Mouse (Mus musculus): Measurements from ENCODE around the gene Lrrc74b.
"Not testable (repeated sequence)": the region's sequence is repeated elsewhere in the genome, so short reads cannot be mapped to it uniquely, and the experiment has no call there.

The Lrrc74b gene

GRCm38 (mm10) chr16:17553910-17554685 is 6.9 kb downstream of the Lrrc74b start:
- no peak for DNase-seq (ENCODE audit: low read depth in 1 of 2, low spot score in 2 of 2)

- no peak for DNase-seq (ENCODE audit: low read depth in 1 of 2, low spot score in 2 of 2)
Observed at GRCm38 (mm10) chr16:17552837-17553236, 8.2 kb downstream of the Lrrc74b start.

GRCm38 (mm10) chr16:17542632-17543031 is 18.4 kb downstream of the Lrrc74b start:
- no peak for DNase-seq (ENCODE audit: low read depth in 1 of 2, low spot score in 2 of 2)

- no peak for DNase-seq (ENCODE audit: low read depth in 1 of 2, low spot score in 2 of 2)
Observed at GRCm38 (mm10) chr16:17536584-17536983, 24.5 kb downstream of the Lrrc74b start.

GRCm38 (mm10) chr16:17532676-17533329 is 28.2 kb downstream of the Lrrc74b start:
- no peak for DNase-seq (ENCODE audit: low read depth in 1 of 2, low spot score in 2 of 2)

DNA sequence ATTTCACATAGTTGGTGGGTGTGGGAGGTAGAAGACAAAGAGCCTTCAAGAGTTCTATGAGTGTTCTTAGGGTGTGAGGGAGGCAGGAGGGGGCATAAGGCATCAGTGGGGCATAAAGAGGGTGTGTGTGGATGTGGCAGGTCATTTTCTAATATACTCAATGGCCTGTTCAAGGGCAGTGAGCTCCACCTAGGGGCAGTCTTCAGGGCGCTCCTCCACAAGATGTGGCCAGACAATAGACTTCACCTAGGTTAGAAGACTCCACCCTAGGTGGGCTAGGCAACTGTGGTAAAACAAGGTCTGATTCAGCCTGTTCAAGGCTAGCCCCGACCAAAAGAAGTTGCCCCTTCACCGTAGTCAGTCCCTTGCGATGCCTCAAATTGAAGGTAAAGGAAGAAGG is 28.8 kb downstream of the Lrrc74b start:
- DNase-seq (ENCODE audit: low read depth in 1 of 2, low spot score in 2 of 2): no peak

GRCm38 (mm10) chr16:17530640-17531288 is 30.3 kb downstream of the Lrrc74b start, which contains the start of gene Thap7:
Gene Thap7, minus strand, starts transcription at chr16:17531136.
- peak; percentile 93 to 95 for DNase-seq (ENCODE audit: low read depth in 1 of 2, low spot score in 2 of 2)

- DNase-seq (ENCODE audit: low read depth in 1 of 2, low spot score in 2 of 2): no peak
Observed at GRCm38 (mm10) chr16:17529981-17530586, 31.0 kb downstream of the Lrrc74b start.

DNA sequence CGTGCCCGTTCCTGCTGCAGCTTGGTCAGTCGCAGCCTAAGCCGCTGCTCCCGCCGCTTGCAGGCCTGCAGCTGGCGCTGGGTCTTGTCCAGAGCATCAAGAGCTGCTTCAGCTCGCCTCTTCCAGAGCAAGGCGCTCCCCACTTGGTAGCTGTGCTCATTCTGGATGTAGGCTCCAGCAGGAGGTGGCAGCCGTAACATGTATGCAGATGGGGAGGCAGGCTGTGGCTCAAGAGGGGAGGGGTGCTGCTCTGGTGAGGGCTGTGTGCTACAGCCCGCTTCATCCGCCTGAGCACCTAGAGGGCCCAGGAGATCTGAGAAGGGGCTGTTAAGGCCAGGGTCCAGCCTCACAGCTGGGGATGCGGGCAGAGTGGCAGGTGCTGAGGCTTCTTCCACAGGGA is 32.8 kb downstream of the Lrrc74b start:
- no peak for DNase-seq (ENCODE audit: low read depth in 1 of 2, low spot score in 2 of 2)

- no peak for DNase-seq (ENCODE audit: low read depth in 1 of 2, low spot score in 2 of 2)
Observed at GRCm38 (mm10) chr16:17527606-17528005, 33.4 kb downstream of the Lrrc74b start.

- DNase-seq (ENCODE audit: low read depth in 1 of 2, low spot score in 2 of 2): no peak
Observed at GRCm38 (mm10) chr16:17526223-17526622, 34.8 kb downstream of the Lrrc74b start.

- no peak for DNase-seq (ENCODE audit: low read depth in 1 of 2, low spot score in 2 of 2)
Observed at GRCm38 (mm10) chr16:17525524-17525923, 35.5 kb downstream of the Lrrc74b start.

- DNase-seq (ENCODE audit: low read depth in 1 of 2, low spot score in 2 of 2): no peak
Observed at GRCm38 (mm10) chr16:17524156-17524555, 36.9 kb downstream of the Lrrc74b start.

DNA sequence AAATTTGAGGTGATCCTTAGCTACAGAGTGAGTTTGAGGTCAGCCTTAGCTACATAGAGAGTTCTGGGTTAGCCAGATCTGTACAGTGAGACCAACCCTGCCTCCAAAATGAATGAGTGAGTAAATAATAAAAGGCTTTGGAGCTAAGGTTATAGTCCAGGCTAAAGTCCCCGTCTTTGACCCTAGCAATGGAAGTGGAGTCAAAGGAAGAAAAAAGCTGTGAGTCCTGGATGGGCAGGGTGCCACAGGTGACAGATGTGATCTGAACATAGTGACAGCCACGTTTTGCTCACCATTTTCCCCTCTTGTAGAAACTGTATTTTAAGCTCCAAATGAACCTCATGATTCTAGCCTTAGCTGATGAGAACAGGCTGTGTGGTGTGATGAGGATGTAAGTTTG is 42.1 kb downstream of the Lrrc74b start:
- DNase-seq (ENCODE audit: low read depth in 1 of 2, low spot score in 2 of 2): no peak

- no peak for DNase-seq (ENCODE audit: low read depth in 1 of 2, low spot score in 2 of 2)
Observed at GRCm38 (mm10) chr16:17511431-17511830, 49.6 kb downstream of the Lrrc74b start.

GRCm38 (mm10) chr16:17510686-17511085 is 50.4 kb downstream of the Lrrc74b start:
- DNase-seq (ENCODE audit: low read depth in 1 of 2, low spot score in 2 of 2): no peak

- no peak for DNase-seq (ENCODE audit: low read depth in 1 of 2, low spot score in 2 of 2)
Observed at GRCm38 (mm10) chr16:17510143-17510542, 50.9 kb downstream of the Lrrc74b start.

DNA sequence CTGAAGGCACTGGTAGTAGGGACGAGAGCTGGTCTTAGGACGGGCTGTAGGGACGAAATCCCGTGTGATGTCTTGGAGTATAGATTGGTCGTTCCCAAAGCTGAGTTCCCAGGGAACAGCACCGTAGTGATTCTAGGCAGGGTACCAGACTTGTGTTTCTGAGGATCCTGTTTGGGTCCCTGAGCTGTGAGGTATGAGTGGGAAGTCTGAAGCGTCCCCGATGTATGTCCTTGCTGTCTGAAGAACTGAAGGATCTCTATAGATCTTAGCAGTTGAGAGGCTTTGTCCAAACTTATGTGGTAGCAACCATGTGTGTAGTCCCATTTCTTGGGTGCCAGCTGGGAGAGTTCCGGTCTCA is 51.8 kb downstream of the Lrrc74b start:
- no peak for DNase-seq (ENCODE audit: low read depth in 1 of 2, low spot score in 2 of 2)

GRCm38 (mm10) chr16:17508546-17509239 is 52.4 kb downstream of the Lrrc74b start, which contains the start of gene Lztr1:
Gene Lztr1, plus strand, starts transcription at chr16:17508688.
- peak; percentile 59 to 70 for DNase-seq (ENCODE audit: low read depth in 1 of 2, low spot score in 2 of 2)

DNA sequence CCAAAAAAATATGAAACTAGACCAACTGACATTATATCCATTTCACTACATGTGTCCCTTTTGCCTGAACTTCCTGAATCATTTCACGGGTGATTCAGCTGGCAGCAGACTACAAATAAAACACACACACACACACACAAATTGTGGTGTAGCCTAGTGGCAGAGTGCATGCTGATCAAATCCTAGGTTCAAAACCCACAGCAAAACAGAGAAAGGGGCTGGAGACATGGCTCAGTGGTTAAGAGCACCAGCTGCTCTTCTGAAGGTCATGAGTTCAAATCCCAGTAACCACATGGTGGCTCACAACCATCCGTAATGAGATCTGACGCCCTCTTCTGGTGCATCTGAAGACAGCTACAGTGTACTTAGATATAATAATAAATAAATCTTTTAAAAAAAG is 53.0 kb downstream of the Lrrc74b start:
- not testable (repeated sequence) for DNase-seq (ENCODE audit: low read depth in 1 of 2, low spot score in 2 of 2)

- no peak for DNase-seq (ENCODE audit: low read depth in 1 of 2, low spot score in 2 of 2)
Observed at GRCm38 (mm10) chr16:17507018-17507552, 54.0 kb downstream of the Lrrc74b start.
